Mouse (Mus musculus): ENCODE measurements around the gene Glipr1l1. TPM values are rescaled to one million over a fixed set of nuclear protein-coding genes. Genes with fewer than 3 reads are reported as not detected.
"Not testable (repeated sequence)": the region's sequence is repeated elsewhere in the genome, so short reads cannot be mapped to it uniquely, and the experiment has no call there.

Glipr1l1 gene
- polyA plus RNA-seq, 1 experiment from 2014 or later: not detected

DNA sequence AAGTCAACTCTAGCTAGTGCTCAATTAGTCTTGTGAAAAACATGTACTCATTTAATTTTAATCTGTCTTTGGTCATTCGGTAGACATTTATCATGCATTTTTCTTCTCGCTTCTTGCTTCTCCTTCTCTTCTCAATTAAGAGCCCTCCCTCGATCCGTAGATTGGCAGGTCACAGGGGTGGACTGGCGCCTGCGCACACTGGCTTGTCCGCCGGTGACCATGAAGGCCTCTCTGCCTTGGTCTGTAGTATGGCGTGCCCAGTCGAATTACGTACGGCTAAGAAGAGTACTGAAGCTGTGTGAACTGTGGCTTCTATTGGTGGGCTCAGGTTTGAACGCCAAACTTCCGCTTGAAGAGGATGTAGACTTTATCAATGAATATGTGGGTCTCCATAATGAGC, 23.2 kb downstream of the Glipr1l1 start, which contains the start of gene Glipr1l2:
Glipr1l2 (plus strand) TSS at position 198 of the 400 bp plus-strand sequence.
- no peaks in the 10 kb centered on the region for H3K9me3 ChIP-seq (replicated peaks; ENCODE audit: control insufficient read depth, low read length)
- H3K36me3 ChIP-seq (ENCODE audit: control insufficient read depth, insufficient read depth, low read length): no peaks in the 10 kb centered on the region
- H3K4me1 ChIP-seq (ENCODE audit: control insufficient read depth, insufficient read depth, low read length): no peaks in the 10 kb centered on the region
- ATAC-seq (replicated peaks; ENCODE audit: insufficient number of reproducible peaks, low FRiP score, low TSS enrichment): no peak
- no peaks in the 10 kb centered on the region for H3K27me3 ChIP-seq (ENCODE audit: control insufficient read depth, insufficient read depth, low read length)
- no peak within 1 kb of the TSS for H3K4me3 ChIP-seq (ENCODE audit: low read depth, low read length)
- H3K9ac ChIP-seq (ENCODE audit: low read depth, low read length): no peak within 1 kb of the TSS
- 92% methylated on average over 14 of the region's 14 CpGs for WGBS (ENCODE audit: insufficient replicate concordance)
- no peak within 1 kb of the TSS for H3K4me2 ChIP-seq
- H3K27ac ChIP-seq (ENCODE audit: low read depth, low read length): no peak within 1 kb of the TSS

DNA sequence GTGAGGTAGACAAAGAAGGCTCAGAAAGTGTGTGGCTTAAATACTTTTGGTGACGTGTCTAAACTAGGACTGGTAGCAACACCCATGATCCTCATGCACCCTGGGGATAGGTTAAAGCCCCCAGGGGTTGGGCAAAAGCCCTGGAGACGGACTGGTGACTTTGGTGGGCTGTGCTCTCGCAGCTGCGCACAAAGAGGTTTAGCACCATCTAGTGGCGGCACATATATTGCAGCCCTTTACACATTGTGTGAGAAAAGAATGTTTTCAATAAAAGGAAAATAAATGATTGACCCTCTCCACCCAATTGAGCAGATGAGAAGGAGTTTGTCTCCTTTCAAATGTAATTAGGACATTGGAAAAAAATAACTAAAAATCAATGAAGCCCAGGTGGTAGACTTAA, 45.8 kb downstream of the Glipr1l1 start:
- WGBS (ENCODE audit: insufficient replicate concordance): 6% methylated on average over 5 of the region's 5 CpGs
- H3K4me1 ChIP-seq (ENCODE audit: control insufficient read depth, insufficient read depth, low read length); H3K36me3 ChIP-seq (ENCODE audit: control insufficient read depth, insufficient read depth, low read length); H3K27me3 ChIP-seq (ENCODE audit: control insufficient read depth, insufficient read depth, low read length); ATAC-seq (replicated peaks; ENCODE audit: insufficient number of reproducible peaks, low FRiP score, low TSS enrichment); H3K4me2 ChIP-seq; H3K9me3 ChIP-seq (replicated peaks; ENCODE audit: control insufficient read depth, low read length); H3K9ac ChIP-seq (ENCODE audit: low read depth, low read length); H3K27ac ChIP-seq (ENCODE audit: low read depth, low read length); H3K4me3 ChIP-seq (ENCODE audit: low read depth, low read length): not testable (repeated sequence)

DNA sequence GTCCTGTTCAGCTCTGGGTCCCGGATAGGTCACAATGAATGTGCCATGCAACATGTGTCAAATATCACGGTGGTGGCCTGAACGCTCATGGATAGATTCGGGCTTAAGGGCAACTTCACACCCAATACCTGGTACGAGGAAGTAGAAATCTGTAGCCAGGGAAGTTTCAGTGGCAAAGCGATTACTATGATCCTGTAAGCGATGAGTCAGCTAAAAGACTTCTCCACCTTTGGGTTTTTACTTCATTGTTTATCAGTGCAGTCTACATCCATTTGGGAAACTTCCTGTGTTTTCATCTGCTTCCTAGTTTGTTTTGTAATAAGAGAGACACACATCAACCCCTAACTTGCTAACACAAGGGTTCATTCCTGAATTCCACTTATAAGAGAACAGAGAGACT, 50.4 kb downstream of the Glipr1l1 start:
- H3K4me3 ChIP-seq (ENCODE audit: low read depth, low read length): no peak overlapping the region
- ATAC-seq (replicated peaks; ENCODE audit: insufficient number of reproducible peaks, low FRiP score, low TSS enrichment): no peak
- no peaks in the 10 kb centered on the region for H3K9me3 ChIP-seq (replicated peaks; ENCODE audit: control insufficient read depth, low read length)
- H3K36me3 ChIP-seq (ENCODE audit: control insufficient read depth, insufficient read depth, low read length): no peaks in the 10 kb centered on the region
- no peaks in the 10 kb centered on the region for H3K4me1 ChIP-seq (ENCODE audit: control insufficient read depth, insufficient read depth, low read length)
- no peak overlapping the region for H3K27ac ChIP-seq (ENCODE audit: low read depth, low read length)
- WGBS (ENCODE audit: insufficient replicate concordance): 87% methylated on average over 7 of the region's 7 CpGs
- H3K4me2 ChIP-seq: no peak overlapping the region
- no peaks in the 10 kb centered on the region for H3K27me3 ChIP-seq (ENCODE audit: control insufficient read depth, insufficient read depth, low read length)
- no peak overlapping the region for H3K9ac ChIP-seq (ENCODE audit: low read depth, low read length)

- not testable (repeated sequence) for H3K4me1 ChIP-seq (ENCODE audit: control insufficient read depth, insufficient read depth, low read length); H3K9me3 ChIP-seq (replicated peaks; ENCODE audit: control insufficient read depth, low read length); ATAC-seq (replicated peaks; ENCODE audit: insufficient number of reproducible peaks, low FRiP score, low TSS enrichment); H3K36me3 ChIP-seq (ENCODE audit: control insufficient read depth, insufficient read depth, low read length); H3K4me3 ChIP-seq (ENCODE audit: low read depth, low read length); H3K27ac ChIP-seq (ENCODE audit: low read depth, low read length); H3K27me3 ChIP-seq (ENCODE audit: control insufficient read depth, insufficient read depth, low read length); H3K4me2 ChIP-seq; H3K9ac ChIP-seq (ENCODE audit: low read depth, low read length)
- 63% methylated on average over 2 of the region's 2 CpGs for WGBS (ENCODE audit: insufficient replicate concordance)
These were observed 65.1 kb downstream of the Glipr1l1 start for GRCm38 (mm10) chr10:112125090-112125489.

DNA sequence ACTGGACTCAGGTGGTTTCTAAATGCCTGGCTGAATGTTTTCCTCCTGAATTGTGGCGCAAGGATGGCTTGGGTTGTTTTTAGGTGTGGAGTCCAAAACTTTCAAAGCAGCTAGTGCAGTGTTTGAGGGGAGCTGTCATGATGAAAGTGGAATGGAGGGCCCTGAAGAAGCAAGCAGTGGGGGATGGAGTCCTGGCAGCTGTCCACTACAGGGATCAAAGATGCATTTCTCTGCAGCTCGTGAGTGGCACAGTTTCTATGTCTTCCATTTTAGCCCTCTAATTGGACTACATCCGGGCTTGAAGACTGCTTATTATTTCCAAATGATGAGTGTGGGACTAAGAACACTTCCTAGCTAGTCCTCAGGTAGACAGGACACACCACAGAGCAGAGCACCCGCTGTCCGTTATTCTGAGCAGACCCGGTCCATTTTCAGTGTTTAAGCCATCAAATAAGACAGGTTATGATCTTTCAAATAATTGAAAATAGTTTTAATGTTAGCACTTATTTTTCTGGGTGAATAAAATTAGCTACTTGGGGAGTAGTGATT, 67.8 kb downstream of the Glipr1l1 start:
- not testable (repeated sequence) for H3K9ac ChIP-seq (ENCODE audit: low read depth, low read length); H3K9me3 ChIP-seq (replicated peaks; ENCODE audit: control insufficient read depth, low read length); H3K4me2 ChIP-seq; H3K36me3 ChIP-seq (ENCODE audit: control insufficient read depth, insufficient read depth, low read length); H3K27me3 ChIP-seq (ENCODE audit: control insufficient read depth, insufficient read depth, low read length); H3K4me1 ChIP-seq (ENCODE audit: control insufficient read depth, insufficient read depth, low read length); H3K4me3 ChIP-seq (ENCODE audit: low read depth, low read length); H3K27ac ChIP-seq (ENCODE audit: low read depth, low read length); ATAC-seq (replicated peaks; ENCODE audit: insufficient number of reproducible peaks, low FRiP score, low TSS enrichment)
- 76% methylated on average over 6 of the region's 6 CpGs for WGBS (ENCODE audit: insufficient replicate concordance)

Other genes with a start within 250 kb of the Glipr1l1 start
- gene Krr1, start 87.5 kb upstream of the Glipr1l1 start, polyA plus RNA-seq (2014; fragmentation: Nextera tagmentation; extraction: Ambion mirVana): 35.4 and 35.6 TPM in 2 replicates
- gene Glipr1, start 57.6 kb upstream of the Glipr1l1 start, polyA plus RNA-seq (2014; fragmentation: Nextera tagmentation; extraction: Ambion mirVana): 1.5 and 2.1 TPM in 2 replicates
- not detected in 2 replicates for gene Glipr1l2, start 23.2 kb downstream of the Glipr1l1 start, polyA plus RNA-seq (2014; fragmentation: Nextera tagmentation; extraction: Ambion mirVana)
- gene Glipr1l3, start 100.1 kb downstream of the Glipr1l1 start, polyA plus RNA-seq (2014; fragmentation: Nextera tagmentation; extraction: Ambion mirVana): not detected in 2 replicates
- gene Caps2, start 103.4 kb downstream of the Glipr1l1 start, polyA plus RNA-seq (2014; fragmentation: Nextera tagmentation; extraction: Ambion mirVana): 0.20 and 0.27 TPM in 2 replicates
- gene Kcnc2, start 210.9 kb downstream of the Glipr1l1 start, polyA plus RNA-seq (2014; fragmentation: Nextera tagmentation; extraction: Ambion mirVana): 0.96 and 1.2 TPM in 2 replicates

All from heart, embryonic 11.5 days (tissue).